Mouse (Mus musculus) hindbrain, postnatal 0 days (tissue): ENCODE measurements around the gene Thap11. TPM values are rescaled to one million over a fixed set of nuclear protein-coding genes. Genes with fewer than 3 reads are reported as not detected.
"Not testable (repeated sequence)": the region's sequence is repeated elsewhere in the genome, so short reads cannot be mapped to it uniquely, and the experiment has no call there.

Experiments
- ATAC-seq: fragments of 200-750 bp; cut with Nextera tagmentation; 2 replicates; pipeline ENCODE4 v1.8.0; 2017; ENCODE audit warnings: mild to moderate bottlenecking, moderate TSS enrichment, moderate library complexity
- DNase-seq: peaks from one replicate; pipeline ENCODE4 v3.0.0-alpha.2; 2015; ENCODE audit warnings: low spot score
- H3K27ac ChIP-seq: fragments of 300-500 bp; sonication (generic); 2 replicates; pipeline ENCODE4 v1.5.1; 2014; ENCODE audit warnings: mild to moderate bottlenecking
- H3K27me3 ChIP-seq: fragments of 300-500 bp; sonication (generic); 2 replicates; pipeline ENCODE4 v1.6.1; 2014; ENCODE audit warnings: low read length, mixed read lengths; ENCODE audit not compliant: insufficient read depth
- H3K36me3 ChIP-seq: fragments of 300-500 bp; sonication (generic); 2 replicates; pipeline ENCODE4 v1.6.1; 2014; ENCODE audit warnings: low read length, mixed read lengths; ENCODE audit not compliant: insufficient read depth
- H3K4me1 ChIP-seq: fragments of 300-500 bp; sonication (generic); 2 replicates; pipeline ENCODE4 v1.6.1; 2014; ENCODE audit warnings: antibody characterized with exemption, low read length, mixed read lengths; ENCODE audit not compliant: insufficient read depth
- H3K4me2 ChIP-seq: fragments of 300-500 bp; sonication (generic); 2 replicates; pipeline ENCODE4 v1.6.1; 2014; ENCODE audit warnings: low read depth, mild to moderate bottlenecking, low read length, moderate library complexity, mixed read lengths
- H3K4me3 ChIP-seq: fragments of 300-500 bp; sonication (generic); 2 replicates; pipeline ENCODE4 v1.5.1; 2014; ENCODE audit warnings: low read length
- H3K9ac ChIP-seq: fragments of 300-500 bp; sonication (generic); replicated peaks from 2 replicates; pipeline ENCODE4 v1.6.1; 2014; ENCODE audit warnings: mild to moderate bottlenecking, low read length, moderate library complexity, mixed read lengths
- H3K9me3 ChIP-seq: fragments of 300-500 bp; sonication (generic); 2 replicates; pipeline ENCODE4 v1.6.1; 2016; ENCODE audit warnings: low read length, mixed read lengths
- CTCF ChIP-seq: IDR thresholded peaks from 2 replicates; pipeline ENCODE4 v1.5.1; 2016; ENCODE audit warnings: antibody characterized with exemption, control low read depth, low read depth
- WGBS: fragments of 180-500 bp; shearing (Covaris S2); extraction: QIAGEN DNeasy Blood & Tissue Kit; methylation state at CpG from one replicate; pipeline ENCODE4 v1.1.7; 2014; 5-methylcytosine and 5-hydroxymethylcytosine counted together
- polyA plus RNA-seq: library from polyadenylated mRNA; unstranded; fragments of >200 nt; fragmentation: Nextera tagmentation; extraction: Ambion mirVana; gene quantifications from 2 replicates; pipeline ENCODE4 v1.2.1, GENCODE M21; 2015
- total RNA-seq: library from RNA; depleted of rRNA; stranded (reverse); fragments of >200 nt; gene quantifications from 2 replicates; pipeline ENCODE4 v1.2.3, GENCODE M21; 2014

Thap11 gene
- total and polyA plus RNA-seq, 2 experiments from 2014 or later: 44.9 to 86.9 TPM

GRCm38 (mm10) chr8:105826861-105827848 lies 27.8 kb upstream of the Thap11 start, which contains the start of the genes Ranbp10 and Tsnaxip1:
Gene Ranbp10, minus strand, starts transcription at chr8:105827350.
Gene Tsnaxip1, plus strand, starts transcription at chr8:105827731.
- Histone ChIP-seq H3K9me3 (no peaks in the 10 kb centered on the region), H3K36me3 (peaks cover 7% of the 10 kb centered on the region; the same call in 1 of the 2 replicates), H3K27me3 (no peaks in the 10 kb centered on the region), H3K4me2 (peak within 1 kb of the TSS; percentile 88), H3K4me3 (peak within 1 kb of the TSS; percentile 61), H3K4me1 (peaks cover 9% of the 10 kb centered on the region), H3K27ac (peak within 1 kb of the TSS; percentile 78), H3K9ac (peak within 1 kb of the TSS; percentile 69)
- WGBS: under 1% methylated on average over 52 of the region's 52 CpGs
- ATAC-seq (peak; percentile 100), DNase-seq (peak; percentile 99)
- no peak for TF ChIP-seq CTCF

- H3K4me3 ChIP-seq, H3K9ac ChIP-seq, H3K27ac ChIP-seq, ATAC-seq, H3K9me3 ChIP-seq, H3K27me3 ChIP-seq, H3K36me3 ChIP-seq, H3K4me1 ChIP-seq, H3K4me2 ChIP-seq, DNase-seq: not testable (repeated sequence)
- 86% methylated on average over 2 of the region's 2 CpGs for WGBS
Measured at GRCm38 (mm10) chr8:105833740-105834139, 21.2 kb upstream of the Thap11 start.

GRCm38 (mm10) chr8:105835318-105835717 lies 19.6 kb upstream of the Thap11 start:
- H3K27ac ChIP-seq: no peak overlapping the region
- H3K9ac ChIP-seq: no peak overlapping the region
- H3K4me1 ChIP-seq: no peaks in the 10 kb centered on the region
- no peak overlapping the region for H3K4me2 ChIP-seq
- no peaks in the 10 kb centered on the region for H3K27me3 ChIP-seq
- peak; percentile 42 for DNase-seq
- TF ChIP-seq CTCF: peak; percentile 59
- WGBS: 27% methylated on average over 11 of the region's 11 CpGs
- ATAC-seq: no peak
- H3K36me3 ChIP-seq: no peaks in the 10 kb centered on the region
- no peak overlapping the region for H3K4me3 ChIP-seq
- no peaks in the 10 kb centered on the region for H3K9me3 ChIP-seq

GRCm38 (mm10) chr8:105836991-105837390 lies 17.9 kb upstream of the Thap11 start:
- Histone ChIP-seq H3K27me3 (no peaks in the 10 kb centered on the region), H3K27ac (no peak overlapping the region), H3K4me2 (no peak overlapping the region), H3K9me3 (no peaks in the 10 kb centered on the region), H3K4me3 (no peak overlapping the region), H3K9ac (no peak overlapping the region), H3K36me3 (no peaks in the 10 kb centered on the region), H3K4me1 (no peaks in the 10 kb centered on the region)
- no peak for ATAC-seq
- DNase-seq: no peak
- WGBS: 74% methylated on average over 6 of the region's 6 CpGs
- no peak for TF ChIP-seq CTCF

GRCm38 (mm10) chr8:105839209-105839608 lies 15.7 kb upstream of the Thap11 start:
- TF ChIP-seq CTCF: no peak
- no peak for DNase-seq
- Histone ChIP-seq H3K4me3 (no peak overlapping the region), H3K9me3 (no peaks in the 10 kb centered on the region), H3K27me3 (no peaks in the 10 kb centered on the region), H3K4me1 (no peaks in the 10 kb centered on the region), H3K4me2 (no peak overlapping the region), H3K27ac (no peak overlapping the region), H3K36me3 (peaks cover 8% of the 10 kb centered on the region), H3K9ac (no peak overlapping the region)
- no peak for ATAC-seq
- WGBS: 89% methylated on average over 5 of the region's 5 CpGs

- peaks cover 57% of the 10 kb centered on the region for H3K36me3 ChIP-seq
- 86% methylated on average over 11 of the region's 11 CpGs for WGBS
Measured at GRCm38 (mm10) chr8:105846678-105847077, 8.3 kb upstream of the Thap11 start.

GRCm38 (mm10) chr8:105850014-105850413 lies 4.9 kb upstream of the Thap11 start:
- WGBS: 87% methylated on average over 4 of the region's 4 CpGs
- no peak overlapping the region for H3K4me2 ChIP-seq
- TF ChIP-seq CTCF: no peak

More at GRCm38 (mm10) chr8:105846678-105847077, 8.3 kb upstream of the Thap11 start:
- no peak overlapping the region for H3K4me2 ChIP-seq
- ATAC-seq (no peak), DNase-seq (no peak)
- H3K9ac ChIP-seq: no peak overlapping the region
- H3K9me3 ChIP-seq: no peaks in the 10 kb centered on the region
- no peak overlapping the region for H3K27ac ChIP-seq
- peaks cover 7% of the 10 kb centered on the region for H3K4me1 ChIP-seq
- no peak overlapping the region for H3K4me3 ChIP-seq
- TF ChIP-seq CTCF: no peak
- H3K27me3 ChIP-seq: no peaks in the 10 kb centered on the region

More at GRCm38 (mm10) chr8:105850014-105850413, 4.9 kb upstream of the Thap11 start:
- Histone ChIP-seq H3K4me1 (peaks cover 7% of the 10 kb centered on the region), H3K27ac (no peak overlapping the region), H3K9me3 (no peaks in the 10 kb centered on the region), H3K36me3 (peaks cover 41% of the 10 kb centered on the region), H3K4me3 (no peak overlapping the region), H3K27me3 (no peaks in the 10 kb centered on the region), H3K9ac (no peak overlapping the region)
- DNase-seq (no peak), ATAC-seq (no peak)
